Mouse (Mus musculus): Measurements from ENCODE around the gene Speer1.
"Not testable (repeated sequence)": the region's sequence is repeated elsewhere in the genome, so short reads cannot be mapped to it uniquely, and the experiment has no call there.

Gene Speer1

DNA sequence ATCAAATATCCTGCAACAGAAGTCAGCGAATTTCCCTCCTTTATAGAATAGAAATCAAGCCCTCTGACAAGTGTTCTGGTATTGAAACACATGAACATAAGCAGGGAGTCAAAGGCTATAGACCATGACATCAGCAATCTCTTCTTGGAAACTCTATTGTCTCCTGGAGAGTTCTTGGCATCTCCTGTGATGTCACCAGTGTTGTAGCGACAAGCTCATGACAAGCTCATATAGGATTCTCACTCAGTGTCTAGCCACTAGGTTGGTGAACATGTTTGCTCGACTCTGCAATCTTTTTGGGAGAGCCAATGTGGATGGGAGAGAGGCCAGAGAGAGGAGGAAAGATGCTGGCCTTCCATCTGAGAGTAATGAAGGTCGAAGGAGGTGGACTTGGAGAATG is at the start of gene Speer1:
Speer1 (plus strand) TSS at position 301 of the 400 bp plus-strand sequence.
- not testable (repeated sequence) for TF ChIP-seq GATA4 (IDR thresholded peaks at IDR 0.05; ENCODE audit: insufficient replicate concordance, low read length)
